Mouse (Mus musculus) G1E (cell line): ENCODE data around the gene Mrpl48.

Experiments used
- CTCF ChIP-seq: IDR thresholded peaks from 2 replicates; pipeline ENCODE4 v1.5.1; 2012; ENCODE audit warnings: low read depth, low read length, inconsistent platforms, mixed read lengths
- GATA1 ChIP-seq: IDR thresholded peaks from 2 replicates; pipeline ENCODE4 v1.6.1; 2012; ENCODE audit warnings: borderline replicate concordance, low read length, inconsistent platforms, mixed read lengths
- TAL1 ChIP-seq: conservative IDR thresholded peaks from 2 replicates; pipeline ENCODE4 v1.6.1; 2012; ENCODE audit warnings: low read depth, low read length, inconsistent platforms, mixed read lengths

DNA sequence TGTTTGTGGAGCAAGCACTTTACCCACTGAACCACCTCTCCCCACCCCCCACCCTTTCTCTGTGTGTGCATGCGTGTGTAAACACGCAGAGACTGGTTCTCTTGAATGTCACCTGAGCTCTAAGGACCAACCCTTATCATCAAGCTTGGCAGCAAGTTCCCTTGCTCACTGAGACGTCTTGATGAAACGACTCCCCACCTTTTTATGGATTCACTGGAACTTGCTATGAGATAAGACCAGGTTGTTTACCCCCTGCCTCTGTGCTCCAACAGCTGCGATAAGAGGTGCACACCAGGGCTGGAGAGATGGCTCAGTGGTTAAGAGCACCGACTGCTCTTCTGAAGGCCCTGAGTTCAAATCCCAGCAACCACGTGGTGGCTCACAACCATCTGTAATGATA is 87.9 kb downstream of the Mrpl48 start:
- TF ChIP-seq CTCF (no peak), TAL1 (no peak), GATA1 (no peak)
